Mouse (Mus musculus) lung, postnatal 14 days (tissue): ENCODE results near the gene Deup1.

Experiments
- DNase-seq: peaks from one replicate; pipeline ENCODE4 v3.0.0; 2021

Deup1 gene

GRCm38 (mm10) chr9:15627785-15628287 lies at the start of gene Deup1:
Gene Deup1 (minus strand): TSS chr9:15627933.
- peak; percentile 37 for DNase-seq

GRCm38 (mm10) chr9:15672251-15672650 lies 44.5 kb upstream of the Deup1 start:
- DNase-seq: no peak

GRCm38 (mm10) chr9:15670002-15670527 lies 42.3 kb upstream of the Deup1 start:
- no peak for DNase-seq

GRCm38 (mm10) chr9:15669452-15669851 lies 41.7 kb upstream of the Deup1 start:
- no peak for DNase-seq

GRCm38 (mm10) chr9:15664606-15665005 lies 36.9 kb upstream of the Deup1 start:
- no peak for DNase-seq

GRCm38 (mm10) chr9:15659069-15659468 lies 31.3 kb upstream of the Deup1 start:
- DNase-seq: no peak

- no peak for DNase-seq
These were observed 30.6 kb upstream of the Deup1 start for GRCm38 (mm10) chr9:15658236-15658785.

GRCm38 (mm10) chr9:15653036-15653435 lies 25.3 kb upstream of the Deup1 start:
- no peak for DNase-seq

GRCm38 (mm10) chr9:15649977-15650376 lies 22.2 kb upstream of the Deup1 start:
- no peak for DNase-seq

- DNase-seq: no peak
These were observed 349 bp downstream of the Deup1 start for GRCm38 (mm10) chr9:15627384-15627783.

- no peak for DNase-seq
These were observed 3.0 kb downstream of the Deup1 start for GRCm38 (mm10) chr9:15624739-15625138.

GRCm38 (mm10) chr9:15619767-15620166 lies 8.0 kb downstream of the Deup1 start:
- DNase-seq: no peak

- no peak for DNase-seq
These were observed 8.6 kb downstream of the Deup1 start for GRCm38 (mm10) chr9:15619020-15619590.

GRCm38 (mm10) chr9:15617061-15617460 lies 10.7 kb downstream of the Deup1 start:
- no peak for DNase-seq

GRCm38 (mm10) chr9:15616471-15616870 lies 11.3 kb downstream of the Deup1 start:
- no peak for DNase-seq

- DNase-seq: no peak
These were observed 18.3 kb downstream of the Deup1 start for GRCm38 (mm10) chr9:15609280-15609930.

GRCm38 (mm10) chr9:15607601-15608000 lies 20.1 kb downstream of the Deup1 start:
- no peak for DNase-seq

- no peak for DNase-seq
These were observed 24.6 kb downstream of the Deup1 start for GRCm38 (mm10) chr9:15603156-15603555.

GRCm38 (mm10) chr9:15600859-15601540 lies 26.7 kb downstream of the Deup1 start:
- DNase-seq: no peak

- DNase-seq: no peak
These were observed 27.4 kb downstream of the Deup1 start for GRCm38 (mm10) chr9:15600156-15600858.

- no peak for DNase-seq
These were observed 31.1 kb downstream of the Deup1 start for GRCm38 (mm10) chr9:15596598-15596997.

GRCm38 (mm10) chr9:15594148-15594547 lies 33.6 kb downstream of the Deup1 start:
- no peak for DNase-seq
